Mouse (Mus musculus) adrenal gland, adult (tissue): ENCODE data around the gene Hip1.
"Not testable (repeated sequence)": the region's sequence is repeated elsewhere in the genome, so short reads cannot be mapped to it uniquely, and the experiment has no call there.

ENCODE experiments used
- DNase-seq, 2 experiments: peaks; one replicate each; pipeline ENCODE4 v3.0.0; 2022 to 2023; ENCODE audit warnings: low spot score in 1 of 2; ENCODE audit not compliant: inconsistent age in 2 of 2

Hip1 gene

GRCm38 (mm10) chr5:135454256-135454655 is 90.7 kb downstream of the Hip1 start:
- DNase-seq = no peak

GRCm38 (mm10) chr5:135451559-135451958 is 93.4 kb downstream of the Hip1 start:
- DNase-seq = not testable (repeated sequence)

DNA sequence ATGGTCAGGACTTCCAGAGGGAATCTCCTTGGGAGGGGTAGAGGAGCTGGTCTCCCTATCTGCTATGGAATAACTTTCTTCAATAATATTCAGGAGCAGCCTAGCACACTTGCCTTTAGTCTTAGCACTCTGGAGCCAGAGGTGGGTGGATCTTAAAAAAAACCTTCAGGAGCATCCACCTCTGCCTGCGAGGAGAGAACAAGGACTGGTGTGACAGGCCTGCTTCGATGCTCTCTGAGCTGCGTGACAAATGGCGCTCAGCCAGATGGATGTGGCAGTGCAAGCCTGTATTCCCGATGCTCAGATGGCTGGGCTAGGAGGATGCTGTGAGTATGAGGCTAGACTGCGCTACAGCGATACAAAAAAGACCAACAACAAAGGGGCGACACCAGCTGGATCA is 93.8 kb downstream of the Hip1 start:
- no peak for DNase-seq

DNA sequence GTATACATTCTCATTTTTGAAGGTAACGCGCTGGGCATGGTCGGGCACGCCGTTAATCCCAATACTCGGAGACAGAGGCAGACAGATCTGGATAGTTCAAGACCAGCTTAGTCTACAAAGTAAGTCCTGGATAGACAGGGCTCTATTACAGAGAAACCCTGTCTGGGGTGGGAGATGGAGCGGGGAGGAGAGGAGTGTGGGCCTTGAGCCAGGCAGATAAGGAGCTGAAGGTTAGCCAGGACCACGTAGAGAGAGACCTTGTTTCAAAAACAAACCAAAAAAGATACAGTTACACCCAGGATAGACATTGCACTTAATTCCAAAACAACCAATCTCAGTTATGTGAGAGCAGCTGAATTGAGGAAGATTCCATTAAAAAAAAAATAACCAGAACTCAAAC is 99.2 kb downstream of the Hip1 start:
- DNase-seq = peak in 1 of 2 experiments; percentile 47

- DNase-seq = peak in 1 of 2 experiments; percentile 53
Measured at GRCm38 (mm10) chr5:135442430-135442829, 102.5 kb downstream of the Hip1 start.

- no peak for DNase-seq
Measured at GRCm38 (mm10) chr5:135435039-135435438, 109.9 kb downstream of the Hip1 start.

DNA sequence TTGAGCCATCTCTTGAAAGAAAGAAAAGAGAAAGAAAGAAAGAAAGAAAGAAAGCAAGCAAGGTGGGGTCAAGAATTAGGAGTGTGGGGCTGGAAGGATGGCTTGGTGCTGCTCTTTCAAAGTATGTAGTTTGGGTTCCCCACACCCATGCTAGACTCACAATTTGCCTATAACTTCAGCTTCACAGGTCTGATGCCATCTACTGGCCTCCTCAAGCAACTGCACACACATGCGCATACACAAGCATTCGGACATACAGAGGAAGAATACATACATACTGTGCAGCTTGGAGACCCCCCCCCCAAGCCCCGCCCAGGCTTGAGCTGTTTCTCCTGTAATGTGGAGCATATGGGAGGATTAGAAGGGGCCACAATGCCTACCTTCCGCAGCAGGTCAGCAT is 111.1 kb downstream of the Hip1 start:
- DNase-seq = no peak

- no peak for DNase-seq
Measured at GRCm38 (mm10) chr5:135431111-135431510, 113.8 kb downstream of the Hip1 start.

- DNase-seq = peak in 1 of 2 experiments; percentile 46
Measured at GRCm38 (mm10) chr5:135428786-135429185, 116.1 kb downstream of the Hip1 start.

- peak; percentile 57 to 81 for DNase-seq
Measured at GRCm38 (mm10) chr5:135410266-135410665, 134.7 kb downstream of the Hip1 start.

DNA sequence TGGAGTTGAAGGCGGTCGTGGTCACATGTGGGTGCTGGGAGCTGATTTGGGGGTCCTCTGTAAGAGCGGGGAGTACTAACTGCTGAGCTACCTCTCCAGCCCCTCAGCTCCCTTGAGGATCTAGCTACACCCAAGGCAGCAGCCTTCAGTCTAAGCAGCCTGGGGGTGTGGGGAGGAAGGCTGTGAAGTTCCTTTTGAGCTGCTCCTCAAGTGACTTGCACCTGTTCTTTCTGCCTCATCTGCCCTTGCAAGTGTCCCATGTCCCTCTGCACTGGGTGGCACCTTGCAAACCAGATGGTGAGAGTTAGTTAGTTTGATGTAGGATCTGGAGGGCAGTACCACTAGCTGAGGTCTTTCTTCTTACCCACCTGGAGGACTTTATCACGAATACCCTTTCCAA is 136.8 kb downstream of the Hip1 start:
- no peak for DNase-seq

GRCm38 (mm10) chr5:135405437-135405836 is 139.5 kb downstream of the Hip1 start:
- DNase-seq = no peak

DNA sequence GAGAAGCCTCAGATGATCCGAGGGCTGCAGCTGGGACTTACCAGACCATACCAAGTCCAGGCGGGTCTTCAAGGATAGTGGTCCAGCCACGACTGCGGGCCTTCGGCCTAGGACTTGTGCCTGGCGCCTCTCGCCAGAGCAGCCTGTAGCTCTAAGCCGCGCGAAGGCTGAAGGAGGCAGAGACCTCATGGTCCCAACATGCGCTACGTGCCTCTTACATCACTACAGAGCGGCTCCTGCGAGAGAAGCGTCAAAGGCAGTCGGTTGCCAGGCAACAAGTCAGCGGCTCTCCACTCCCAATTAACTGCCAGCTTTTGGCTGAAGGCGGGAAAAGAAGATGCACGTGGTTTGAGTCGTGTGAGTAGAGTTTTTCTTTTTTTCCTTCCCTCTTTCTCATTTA is 140.3 kb downstream of the Hip1 start:
- no peak for DNase-seq

DNA sequence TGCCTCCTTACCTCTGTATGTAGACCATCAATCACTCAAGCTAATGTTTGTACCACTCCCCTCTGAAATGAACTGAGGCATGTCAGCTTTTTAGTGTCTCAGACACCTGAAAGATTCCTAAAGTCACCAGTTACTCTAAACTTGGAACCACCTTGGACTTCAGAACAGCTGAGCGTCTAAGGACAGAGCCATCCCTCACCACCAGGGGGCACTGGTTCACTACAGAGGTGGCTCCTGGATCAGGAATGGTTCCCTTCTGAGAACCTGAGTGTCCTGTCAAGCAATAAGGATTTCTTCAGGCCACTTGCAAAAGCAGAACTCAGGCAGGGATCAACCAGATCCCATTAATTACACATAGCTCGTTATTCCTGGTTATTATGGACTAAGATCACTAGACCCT is 144.7 kb downstream of the Hip1 start:
- DNase-seq = peak; percentile 73 to 94

DNA sequence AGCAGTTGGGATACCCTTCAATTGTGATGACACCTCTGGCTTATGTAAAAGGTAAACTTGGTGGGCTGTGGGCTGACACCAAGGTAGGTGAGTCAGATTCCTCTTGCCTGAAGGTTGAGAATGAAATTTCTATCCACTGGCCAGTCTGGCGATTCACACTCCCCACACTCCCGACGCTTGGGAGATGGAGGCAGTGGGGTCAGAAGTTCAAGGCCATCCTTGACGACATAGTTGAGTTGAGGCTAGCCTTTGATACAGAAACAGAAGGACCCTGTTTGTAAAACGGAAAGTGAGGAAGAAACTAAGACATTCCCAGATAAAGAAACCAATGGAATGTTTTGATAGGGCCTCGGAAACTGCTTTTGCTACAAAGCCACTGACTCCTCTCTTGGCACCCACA is 145.5 kb downstream of the Hip1 start:
- no peak for DNase-seq

DNA sequence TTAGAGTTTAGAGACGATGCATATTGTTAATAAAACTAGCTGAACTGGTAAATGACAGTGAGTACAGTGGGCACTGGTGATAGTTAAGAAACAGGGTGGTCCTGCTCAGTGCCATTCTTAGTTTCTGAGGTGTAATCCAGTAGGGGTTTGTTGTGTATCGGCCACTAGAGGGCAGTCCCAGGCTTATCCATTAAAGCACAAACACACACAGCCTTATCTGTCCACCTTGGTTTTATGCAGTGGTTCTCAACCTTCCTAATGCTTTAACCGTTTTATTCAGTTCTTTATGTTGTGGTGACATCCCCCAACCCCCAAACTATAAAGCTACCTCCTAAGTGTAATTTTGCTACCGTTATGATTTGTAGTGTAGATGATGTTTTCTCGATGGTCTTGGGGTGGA is 149.1 kb downstream of the Hip1 start:
- peak in 1 of 2 experiments; percentile 75 for DNase-seq

DNA sequence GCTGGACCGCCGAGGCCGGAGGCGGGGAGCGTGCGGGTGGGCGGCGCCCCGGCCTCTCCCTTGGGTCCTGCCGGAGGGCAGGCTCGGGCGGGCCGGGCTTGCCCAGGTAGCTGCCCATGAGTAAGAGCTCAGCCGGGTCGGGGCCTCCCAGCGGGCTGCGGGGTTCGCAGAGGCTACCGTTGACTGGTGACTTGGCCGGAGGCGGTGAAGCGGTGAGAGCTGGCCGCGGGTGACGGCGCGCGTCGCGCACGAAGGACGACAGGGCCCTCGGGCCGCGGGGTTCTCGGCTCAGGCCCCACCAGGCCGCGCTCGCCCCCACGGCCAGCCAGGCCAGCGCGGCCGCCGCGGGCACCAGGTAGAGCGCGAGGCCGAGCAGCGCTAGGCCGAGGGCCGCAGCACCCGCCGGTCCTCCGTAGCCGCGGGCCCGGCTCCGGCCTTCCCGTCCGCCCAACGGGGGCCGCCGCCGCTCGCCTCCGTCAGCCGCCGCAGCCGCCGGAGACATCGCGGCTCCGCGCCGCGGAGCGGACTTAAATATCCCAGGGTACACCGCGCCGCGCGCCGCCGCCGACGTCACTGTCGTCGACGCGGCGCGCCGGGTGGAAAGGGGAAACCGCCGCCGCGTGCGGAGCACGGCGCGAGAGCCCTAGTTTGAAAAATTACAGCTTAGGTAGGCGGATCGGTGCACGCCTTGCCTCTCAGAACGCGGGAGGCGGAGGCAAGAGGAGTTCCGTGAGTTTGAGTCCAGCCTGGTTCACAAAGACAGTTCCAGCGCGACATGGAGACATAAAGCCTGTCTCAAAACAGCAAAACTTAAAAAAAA is 150.7 kb downstream of the Hip1 start, which contains the start of gene Pom121:
TSS of gene Pom121 (minus strand) at position 543 of the 820 bp plus-strand sequence.
- peak; percentile 86 to 95 for DNase-seq

GRCm38 (mm10) chr5:135383771-135384170 is 161.1 kb downstream of the Hip1 start:
- peak in 1 of 2 experiments; percentile 20 for DNase-seq

DNA sequence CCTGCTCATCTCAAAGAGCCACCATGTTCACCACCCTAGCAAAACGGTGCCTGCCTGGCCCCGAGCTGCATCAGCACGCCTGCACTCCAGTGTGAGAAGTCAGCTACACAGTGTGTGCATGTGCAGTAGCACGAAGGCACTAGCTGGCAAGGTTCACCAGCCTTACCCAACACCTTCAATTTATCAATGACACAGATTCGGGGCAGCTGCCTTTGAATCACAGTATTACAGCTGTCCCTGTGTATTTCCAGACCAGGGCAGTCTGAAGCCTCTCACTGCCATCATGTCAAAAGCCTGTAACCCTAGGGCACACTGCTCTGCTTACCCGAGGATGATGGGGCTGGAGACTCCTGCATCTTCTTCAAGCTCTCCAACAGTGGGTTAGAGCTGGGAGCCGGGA is 162.2 kb downstream of the Hip1 start:
- DNase-seq = peak in 1 of 2 experiments; percentile 64

GRCm38 (mm10) chr5:135381356-135381925 is 163.5 kb downstream of the Hip1 start:
- peak in 1 of 2 experiments; percentile 48 for DNase-seq

- no peak for DNase-seq
Measured at GRCm38 (mm10) chr5:135380681-135381080, 164.2 kb downstream of the Hip1 start.

DNA sequence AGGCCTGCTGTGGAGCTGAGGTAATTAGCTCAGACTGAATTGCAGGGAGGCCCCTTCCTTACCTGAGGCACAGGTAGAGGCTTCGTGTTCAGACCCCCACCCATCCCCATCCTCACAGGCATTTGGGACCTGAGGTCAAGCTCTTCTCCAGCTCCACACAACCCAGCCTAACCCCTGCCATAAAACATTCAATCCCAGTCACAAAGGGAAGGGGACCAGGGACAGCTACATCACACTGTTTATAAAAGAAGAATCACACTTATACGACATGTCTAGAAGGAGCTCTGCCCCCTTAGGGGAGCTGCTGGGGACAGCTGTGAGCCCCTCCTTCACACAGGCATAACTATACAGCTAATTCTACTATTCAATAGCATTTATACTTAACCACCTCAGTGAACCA is 168.6 kb downstream of the Hip1 start:
- DNase-seq = no peak
